Mouse (Mus musculus): ENCODE measurements at regions not wholly inside any gene's neighbourhood (a gene's known extent, or its start where the extent isn't known, plus 50 kb on each side); places are given as distances from the start of the nearest gene placed in this dataset.
A peak's percentile ranks its signal among the peaks of the same experiment; 100 is the strongest.

GRCm38 (mm10) chr2:71598778-71599177 is 52.2 kb upstream of the Dlx2 start:
- TF ChIP-seq CTCF (IDR thresholded peaks at IDR 0.05; ENCODE audit: borderline replicate concordance, insufficient read depth, low read length), result peak; percentile 88
- no peak for TF ChIP-seq POLR2A (IDR thresholded peaks at IDR 0.05; ENCODE audit: low read depth, low read length)
